Mouse (Mus musculus): ENCODE measurements around the gene Fam53b. TPM values are rescaled to one million over a fixed set of nuclear protein-coding genes. Genes with fewer than 3 reads are reported as not detected.

The Fam53b gene
- polyA plus RNA-seq, 1 experiment, result 21.9 TPM

- no peak overlapping the region for H3K4me3 ChIP-seq (ENCODE audit: insufficient read depth, low read length)
- TF ChIP-seq CTCF (IDR thresholded peaks at IDR 0.05; ENCODE audit: extremely low read depth, insufficient read depth, low read length) (no peak), POLR2A (IDR thresholded peaks at IDR 0.05; ENCODE audit: extremely low read depth, insufficient read depth, low read length) (no peak)
- H3K27ac ChIP-seq (ENCODE audit: insufficient read depth, low read length), result peak overlapping the region; percentile 17; the same call in 1 of the 2 replicates
- H3K4me1 ChIP-seq (ENCODE audit: control insufficient read depth, insufficient read depth, low read length), result peaks cover 10% of the 10 kb centered on the region
Measured at GRCm38 (mm10) chr7:132736099-132736862, 77.4 kb downstream of the Fam53b start.

- peak overlapping the region; percentile 24; the same call in 1 of the 2 replicates for H3K27ac ChIP-seq (ENCODE audit: insufficient read depth, low read length)
- peaks cover 13% of the 10 kb centered on the region for H3K4me1 ChIP-seq (ENCODE audit: control insufficient read depth, insufficient read depth, low read length)
- TF ChIP-seq CTCF (IDR thresholded peaks at IDR 0.05; ENCODE audit: extremely low read depth, insufficient read depth, low read length) (no peak), POLR2A (IDR thresholded peaks at IDR 0.05; ENCODE audit: extremely low read depth, insufficient read depth, low read length) (no peak)
- no peak overlapping the region for H3K4me3 ChIP-seq (ENCODE audit: insufficient read depth, low read length)
Measured at GRCm38 (mm10) chr7:132735145-132735544, 78.5 kb downstream of the Fam53b start.

GRCm38 (mm10) chr7:132734222-132734621, 79.5 kb downstream of the Fam53b start:
- H3K4me3 ChIP-seq (ENCODE audit: insufficient read depth, low read length), result no peak overlapping the region
- TF ChIP-seq POLR2A (IDR thresholded peaks at IDR 0.05; ENCODE audit: extremely low read depth, insufficient read depth, low read length) (no peak), CTCF (IDR thresholded peaks at IDR 0.05; ENCODE audit: extremely low read depth, insufficient read depth, low read length) (no peak)
- peak overlapping the region; percentile 8; the same call in 1 of the 2 replicates for H3K27ac ChIP-seq (ENCODE audit: insufficient read depth, low read length)
- peaks cover 13% of the 10 kb centered on the region for H3K4me1 ChIP-seq (ENCODE audit: control insufficient read depth, insufficient read depth, low read length)

DNA sequence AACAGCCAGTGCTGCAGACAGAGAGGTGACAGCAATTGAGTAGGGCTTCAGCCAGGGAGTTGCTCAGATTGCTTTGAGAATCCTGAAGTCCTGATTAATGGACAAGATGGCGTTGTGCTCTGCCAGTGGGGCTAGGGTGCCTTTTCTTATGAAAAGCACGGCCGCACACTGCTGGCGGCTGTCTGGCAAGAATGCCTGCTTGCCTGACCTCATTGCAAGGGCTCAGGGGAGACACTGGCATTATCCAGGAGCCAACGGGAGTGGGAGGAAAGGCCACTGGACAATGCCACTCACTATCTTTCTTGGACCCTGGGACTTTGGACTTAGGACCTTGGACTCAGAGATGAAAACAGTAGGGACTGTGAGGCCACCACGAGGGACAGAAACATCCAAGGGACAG, 80.2 kb downstream of the Fam53b start:
- TF ChIP-seq POLR2A (IDR thresholded peaks at IDR 0.05; ENCODE audit: extremely low read depth, insufficient read depth, low read length), result no peak
- no peak for TF ChIP-seq CTCF (IDR thresholded peaks at IDR 0.05; ENCODE audit: extremely low read depth, insufficient read depth, low read length)
- peaks cover 13% of the 10 kb centered on the region for H3K4me1 ChIP-seq (ENCODE audit: control insufficient read depth, insufficient read depth, low read length)

GRCm38 (mm10) chr7:132732136-132732789, 81.4 kb downstream of the Fam53b start:
- no peak overlapping the region for H3K27ac ChIP-seq (ENCODE audit: insufficient read depth, low read length)
- no peak overlapping the region for H3K4me3 ChIP-seq (ENCODE audit: insufficient read depth, low read length)
- peaks cover 13% of the 10 kb centered on the region for H3K4me1 ChIP-seq (ENCODE audit: control insufficient read depth, insufficient read depth, low read length)
- TF ChIP-seq POLR2A (IDR thresholded peaks at IDR 0.05; ENCODE audit: extremely low read depth, insufficient read depth, low read length), result no peak
- TF ChIP-seq CTCF (IDR thresholded peaks at IDR 0.05; ENCODE audit: extremely low read depth, insufficient read depth, low read length), result no peak

More for the DNA sequence above, 80.2 kb downstream of the Fam53b start:
- Histone ChIP-seq H3K27ac (ENCODE audit: insufficient read depth, low read length) (peak overlapping the region; percentile 8; the same call in 1 of the 2 replicates), H3K4me3 (ENCODE audit: insufficient read depth, low read length) (no peak overlapping the region)

- H3K4me1 ChIP-seq (ENCODE audit: control insufficient read depth, insufficient read depth, low read length), result peaks cover 13% of the 10 kb centered on the region
Measured at GRCm38 (mm10) chr7:132731558-132731957, 82.1 kb downstream of the Fam53b start.

DNA sequence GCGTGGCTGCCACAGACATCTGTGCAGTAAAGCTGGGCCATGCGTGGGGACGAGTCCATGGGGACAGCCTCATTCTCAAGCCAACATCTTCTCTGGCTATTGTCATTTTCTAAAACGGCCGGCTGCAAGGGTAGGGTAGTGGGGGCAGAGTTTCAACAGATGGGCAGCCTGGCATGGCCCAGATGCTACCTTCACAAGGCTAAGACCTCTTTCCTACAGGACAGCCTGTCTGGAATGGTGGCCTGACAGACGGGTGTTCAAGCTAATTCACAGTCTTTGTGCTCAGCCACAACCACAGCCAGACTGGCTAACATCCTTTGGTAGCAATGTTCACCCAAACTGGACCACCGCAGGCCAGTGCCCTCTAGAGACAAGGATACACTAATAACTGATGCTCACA, 83.2 kb downstream of the Fam53b start:
- TF ChIP-seq CTCF (IDR thresholded peaks at IDR 0.05; ENCODE audit: extremely low read depth, insufficient read depth, low read length) (no peak), POLR2A (IDR thresholded peaks at IDR 0.05; ENCODE audit: extremely low read depth, insufficient read depth, low read length) (no peak)
- 0 out of 2 replicates have a peak overlapping the region, but pooled peaks have one; percentile 30 for H3K27ac ChIP-seq (ENCODE audit: insufficient read depth, low read length)
- no peak overlapping the region for H3K4me3 ChIP-seq (ENCODE audit: insufficient read depth, low read length)
- H3K4me1 ChIP-seq (ENCODE audit: control insufficient read depth, insufficient read depth, low read length), result peaks cover 10% of the 10 kb centered on the region; the same call in 1 of the 2 replicates

More at GRCm38 (mm10) chr7:132731558-132731957, 82.1 kb downstream of the Fam53b start:
- no peak overlapping the region for H3K4me3 ChIP-seq (ENCODE audit: insufficient read depth, low read length)
- H3K27ac ChIP-seq (ENCODE audit: insufficient read depth, low read length), result 0 out of 2 replicates have a peak overlapping the region, but pooled peaks have one; percentile 30
- no peak for TF ChIP-seq CTCF (IDR thresholded peaks at IDR 0.05; ENCODE audit: extremely low read depth, insufficient read depth, low read length)
- TF ChIP-seq POLR2A (IDR thresholded peaks at IDR 0.05; ENCODE audit: extremely low read depth, insufficient read depth, low read length), result no peak

DNA sequence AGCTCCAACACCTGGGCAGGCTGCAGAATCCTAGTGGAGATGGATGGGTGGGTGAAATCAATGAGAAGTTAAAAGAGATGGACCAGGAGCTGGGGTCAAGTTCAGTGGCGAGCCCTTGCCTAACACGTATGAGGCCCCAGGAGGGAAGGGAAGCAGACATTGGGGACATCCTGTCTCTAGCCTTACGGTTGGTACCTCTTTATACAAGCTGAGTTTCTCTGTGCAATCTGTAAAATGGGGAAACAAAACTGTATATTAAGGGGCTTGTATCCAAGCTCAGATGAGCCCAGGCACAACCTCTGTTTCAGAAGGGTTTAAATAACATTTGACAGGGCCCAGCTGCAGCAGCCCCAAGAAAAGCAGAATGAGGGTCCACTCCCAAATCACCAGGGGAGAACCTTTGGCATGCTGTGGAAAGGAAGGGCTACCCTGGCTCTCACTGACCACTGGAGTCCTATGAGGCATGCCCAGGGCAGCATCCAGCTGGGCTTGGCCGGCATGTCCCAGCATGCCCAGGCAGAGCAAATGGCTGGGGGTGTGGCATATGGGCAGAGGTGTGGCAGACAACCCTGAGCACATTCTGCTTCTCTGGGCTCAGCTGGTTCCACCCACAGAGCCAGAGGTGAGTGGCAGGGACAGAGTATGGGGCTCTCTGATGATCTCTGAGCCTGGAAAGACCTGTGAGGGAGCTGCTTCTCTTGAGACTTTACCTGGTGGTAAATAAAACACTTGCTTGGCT, 84.4 kb downstream of the Fam53b start:
- peaks cover 10% of the 10 kb centered on the region; the same call in 1 of the 2 replicates for H3K4me1 ChIP-seq (ENCODE audit: control insufficient read depth, insufficient read depth, low read length)
- no peak overlapping the region for H3K4me3 ChIP-seq (ENCODE audit: insufficient read depth, low read length)
- no peak overlapping the region for H3K27ac ChIP-seq (ENCODE audit: insufficient read depth, low read length)
- TF ChIP-seq POLR2A (IDR thresholded peaks at IDR 0.05; ENCODE audit: extremely low read depth, insufficient read depth, low read length) (no peak), CTCF (IDR thresholded peaks at IDR 0.05; ENCODE audit: extremely low read depth, insufficient read depth, low read length) (no peak)
